Mouse (Mus musculus) Patski (cell line): ENCODE data around the gene Faah. TPM values are rescaled to one million over a fixed set of nuclear protein-coding genes. Genes with fewer than 3 reads are reported as not detected.
A peak's percentile ranks its signal among the peaks of the same experiment; 100 is the strongest.

Source experiments
- ATAC-seq: fragments of 100-300 bp; one replicate; pipeline ENCODE4 v1.8.0; 2021
- CTCF ChIA-PET: fragments of 350-600 bp; sonication (Branson Sonifier 250); formaldehyde crosslinking; loops from one replicate; lab custom pipeline; 2022; ENCODE audit warnings: inconsistent platforms; lab: Charles Lee
- POLR2A ChIA-PET: fragments of 350-600 bp; sonication (Branson Sonifier 250); formaldehyde crosslinking; loops from one replicate; lab custom pipeline; 2022; ENCODE audit warnings: antibody characterized with exemption, inconsistent platforms; lab: Charles Lee
- DNase-seq: peaks from one replicate; pipeline ENCODE4 v3.0.0-alpha.2; 2011; ENCODE audit warnings: low read depth, low spot score
- H3K27me3 ChIP-seq: fragments of 371-371 bp; one replicate; pipeline ENCODE4 v1.5.1; 2021
- CTCF ChIP-seq: fragments of 100-300 bp; IDR thresholded peaks from one replicate; pipeline ENCODE4 v1.5.1; 2021
- in situ Hi-C: fragments of 300-500 bp; cut with MboI; formaldehyde crosslinking; loops from 3 replicates; pipeline ENCODE4 v1.11.1; 2018; ENCODE audit warnings: low pct_unique_long_range_greater_than_20kb, mixed read lengths
- polyA plus RNA-seq: library from polyadenylated mRNA; unstranded; gene quantifications from one replicate; pipeline ENCODE4 v1.2.3, GENCODE M21; 2021

Gene Faah
- polyA plus RNA-seq, 1 experiment from 2014 or later, result 3.4 TPM

DNA sequence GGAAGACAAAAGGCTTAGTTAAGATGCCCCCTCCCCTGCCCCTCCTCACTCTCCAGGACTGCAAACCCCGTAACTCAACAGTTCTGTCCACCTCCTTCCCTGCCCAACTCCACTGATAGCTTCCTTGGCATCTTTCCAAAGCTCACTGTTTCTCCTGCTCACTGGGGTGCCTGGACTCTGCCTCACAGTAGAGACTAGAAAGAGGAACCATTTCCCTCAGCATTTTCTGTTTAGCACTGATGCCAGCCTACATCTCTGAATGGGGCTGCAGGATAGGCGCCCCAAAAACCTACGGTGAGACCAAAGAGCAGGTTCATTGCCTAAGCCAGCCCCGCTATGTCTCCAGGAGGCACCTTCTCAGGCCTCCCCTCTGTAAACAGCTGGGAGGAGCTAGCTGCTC is 16.5 kb downstream of the Faah start:
- H3K27me3 ChIP-seq, result no peaks in the 10 kb centered on the region
- no peak for TF ChIP-seq CTCF
- no peak for ATAC-seq
- in situ Hi-C loops, result no loop called here
- CTCF ChIA-PET, result no interaction called here
- POLR2A ChIA-PET, result no interaction called here
- no peak for DNase-seq

GRCm38 (mm10) chr4:116000671-116001070 is 17.1 kb downstream of the Faah start:
- no peaks in the 10 kb centered on the region for H3K27me3 ChIP-seq
- no peak for ATAC-seq

GRCm38 (mm10) chr4:115996729-115997128 is 21.0 kb downstream of the Faah start:
- in situ Hi-C loops, result no loop called here
- DNase-seq, result no peak
- ChIA-PET CTCF (interaction anchor here (0.6 to 1.2 kb wide), 2 partner anchors 13 to 587 kb away, joined by 3 read pairs; no protein-coding TSS in a partner anchor), POLR2A (no interaction called here)
- no peaks in the 10 kb centered on the region for H3K27me3 ChIP-seq
- TF ChIP-seq CTCF, result no peak
- ATAC-seq, result no peak

More at GRCm38 (mm10) chr4:116000671-116001070, 17.1 kb downstream of the Faah start:
- in situ Hi-C loops, result no loop called here
- ChIA-PET CTCF (no interaction called here), POLR2A (no interaction called here)
- TF ChIP-seq CTCF, result no peak
- DNase-seq, result no peak

GRCm38 (mm10) chr4:115995376-115995730 is 22.4 kb downstream of the Faah start:
- TF ChIP-seq CTCF, result no peak
- DNase-seq (no peak), ATAC-seq (no peak)
- in situ Hi-C loops, result no loop called here
- ChIA-PET CTCF (no interaction called here), POLR2A (no interaction called here)
- H3K27me3 ChIP-seq, result no peaks in the 10 kb centered on the region

DNA sequence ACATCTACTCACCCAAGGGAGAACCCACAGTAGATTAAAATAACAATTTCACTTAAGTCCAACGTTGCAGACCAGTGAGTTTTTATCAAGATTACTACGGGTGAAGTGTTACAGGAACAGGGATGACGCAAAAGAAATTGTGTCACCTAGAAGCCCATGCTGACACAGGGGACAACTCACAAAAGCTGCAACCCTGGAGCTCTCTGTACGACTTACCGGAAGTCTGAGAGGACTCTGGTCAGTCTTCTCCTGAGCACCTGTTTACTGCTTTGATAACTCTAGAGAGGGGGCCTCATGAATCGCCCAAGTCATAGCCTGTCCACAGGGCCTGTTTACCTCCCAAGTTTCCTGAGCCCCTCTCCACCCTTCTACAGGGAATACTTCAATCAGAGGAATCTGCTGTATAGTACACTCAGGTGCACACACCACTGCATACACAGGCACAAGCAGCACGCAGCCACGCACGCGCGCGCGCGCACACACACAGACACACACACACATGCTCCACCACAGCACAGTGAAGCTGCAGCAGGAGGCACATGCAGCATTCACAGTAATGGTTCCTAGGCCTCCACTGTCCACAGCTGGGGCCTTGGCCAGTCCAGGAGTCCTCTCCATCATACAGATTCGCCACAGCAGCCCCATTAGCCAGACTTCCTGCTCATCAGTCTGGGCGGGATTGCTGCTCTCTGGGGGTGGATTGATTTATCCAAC is 22.9 kb downstream of the Faah start:
- ATAC-seq, result no peak
- no peak for TF ChIP-seq CTCF
- in situ Hi-C loops, result no loop called here

DNA sequence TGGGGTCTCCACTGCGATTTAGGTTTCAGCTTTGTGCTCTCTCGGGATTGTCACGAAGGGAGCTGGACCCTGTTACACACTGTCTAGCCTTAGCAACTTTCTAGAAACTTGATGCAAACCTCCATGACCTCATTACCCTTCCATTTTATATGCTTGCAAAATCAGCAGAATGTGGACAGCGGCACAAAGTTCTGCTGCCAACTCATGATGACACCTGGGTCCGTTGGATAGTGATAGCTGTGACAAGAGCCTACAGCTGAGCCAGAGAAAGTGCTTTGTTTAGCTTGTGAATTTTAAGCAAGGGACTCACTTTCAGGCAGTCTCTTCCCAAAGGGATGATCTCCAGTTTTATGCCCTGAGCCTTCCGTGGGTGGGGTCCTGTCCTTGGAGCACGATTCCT is 28.3 kb downstream of the Faah start:
- CTCF ChIA-PET, result interaction anchor here (1.9 kb wide), 1 partner anchor 9 kb away, joined by 5 read pairs; no protein-coding TSS in a partner anchor
- in situ Hi-C loops, result no loop called here
- ATAC-seq, result no peak

More for the DNA sequence above, 22.9 kb downstream of the Faah start:
- ChIA-PET CTCF (no interaction called here), POLR2A (no interaction called here)
- no peaks in the 10 kb centered on the region for H3K27me3 ChIP-seq
- DNase-seq, result no peak

DNA sequence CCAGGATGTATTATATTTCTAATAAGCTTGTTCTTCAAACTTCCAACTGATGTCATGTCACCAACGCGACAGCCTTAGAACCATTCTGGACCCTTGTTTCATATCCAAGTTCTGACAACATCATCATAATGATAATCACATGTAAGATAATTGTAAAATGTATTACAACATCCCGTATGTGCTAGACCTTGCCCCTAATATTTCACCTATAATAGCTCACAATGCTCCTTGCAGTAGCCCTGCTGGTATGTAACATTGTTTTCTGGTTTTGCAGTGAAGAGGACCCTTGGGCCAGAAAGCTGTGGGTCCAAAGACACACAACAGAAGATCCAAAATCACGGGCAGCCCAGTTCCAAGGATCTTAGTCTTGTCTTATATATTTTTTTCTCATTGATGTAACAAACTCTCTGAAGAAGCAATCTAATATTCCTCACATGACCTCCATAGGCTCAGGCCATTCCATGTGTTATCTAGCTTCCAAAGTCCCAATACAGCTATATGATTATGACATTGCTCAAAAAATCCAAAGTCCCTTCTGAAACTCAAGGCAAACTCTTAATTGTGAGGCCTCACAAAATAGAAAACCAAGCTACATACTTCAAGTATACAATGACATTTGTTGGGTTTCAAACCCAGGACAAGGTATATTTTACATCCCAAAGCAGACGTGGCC is 29.7 kb downstream of the Faah start:
- CTCF ChIA-PET, result interaction anchor here (1.0 kb wide), 1 partner anchor 86 kb away, joined by 4 read pairs; no protein-coding TSS in a partner anchor
- H3K27me3 ChIP-seq, result no peaks in the 10 kb centered on the region
- POLR2A ChIA-PET, result no interaction called here
- no peak for TF ChIP-seq CTCF
- DNase-seq (no peak), ATAC-seq (no peak)
- in situ Hi-C loops, result no loop called here

More for the DNA sequence above, 28.3 kb downstream of the Faah start:
- H3K27me3 ChIP-seq, result no peaks in the 10 kb centered on the region
- DNase-seq, result no peak
- POLR2A ChIA-PET, result no interaction called here
- TF ChIP-seq CTCF, result no peak

GRCm38 (mm10) chr4:115987436-115987835 is 30.3 kb downstream of the Faah start:
- in situ Hi-C loops, result no loop called here
- no peak for ATAC-seq

GRCm38 (mm10) chr4:115984967-115985366 is 32.8 kb downstream of the Faah start:
- in situ Hi-C loops, result loop anchor here (5.0 kb wide), 2 partner anchors 83 to 253 kb away; no protein-coding TSS in a partner anchor
- ChIA-PET POLR2A (no interaction called here), CTCF (interaction anchor here (1.3 to 1.7 kb wide), 3 partner anchors 13 to 81 kb away, joined by 3 to 8 read pairs (median 7); no protein-coding TSS in a partner anchor)
- ATAC-seq (no peak), DNase-seq (no peak)
- H3K27me3 ChIP-seq, result peaks cover 11% of the 10 kb centered on the region
- peak; percentile 30 for TF ChIP-seq CTCF

More at GRCm38 (mm10) chr4:115987436-115987835, 30.3 kb downstream of the Faah start:
- ChIA-PET CTCF (interaction anchor here (1.0 kb wide), 1 partner anchor 85 kb away, joined by 4 read pairs; no protein-coding TSS in a partner anchor), POLR2A (no interaction called here)
- no peaks in the 10 kb centered on the region for H3K27me3 ChIP-seq
- DNase-seq, result no peak
- no peak for TF ChIP-seq CTCF

- H3K27me3 ChIP-seq, result peaks cover 15% of the 10 kb centered on the region
- in situ Hi-C loops, result loop anchor here (5.0 kb wide), 2 partner anchors 82 to 252 kb away; no protein-coding TSS in a partner anchor
- POLR2A ChIA-PET, result no interaction called here
- no peak for ATAC-seq
- peak; percentile 46 for TF ChIP-seq CTCF
- no peak for DNase-seq
- CTCF ChIA-PET, result interaction anchor here (1.3 to 1.7 kb wide), 3 partner anchors 13 to 80 kb away, joined by 3 to 8 read pairs (median 7); no protein-coding TSS in a partner anchor
Measured at GRCm38 (mm10) chr4:115984111-115984510, 33.6 kb downstream of the Faah start.
